Mouse (Mus musculus) midbrain, embryonic 13.5 days (tissue): ENCODE data around the gene Slc2a1. TPM values are rescaled to one million over a fixed set of nuclear protein-coding genes. Genes with fewer than 3 reads are reported as not detected.

Source experiments
- microRNA counts: library from miRNA; unstranded; fragments of <30 nt; microRNA quantifications from one replicate; lab custom pipeline; 2016
- microRNA-seq: library from miRNA; unstranded; fragments of <30 nt; microRNA quantifications from one replicate; pipeline ENCODE4, GENCODE M21; 2016
- polyA plus RNA-seq: library from polyadenylated mRNA; unstranded; fragments of >200 nt; fragmentation: Nextera tagmentation; extraction: Ambion mirVana; gene quantifications from 2 replicates; pipeline ENCODE4 v1.2.1, GENCODE M21; 2015

The Slc2a1 gene
- polyA plus RNA-seq, 1 experiment from 2014 or later = 104 TPM

MicroRNAs within 50 kb of the gene (microRNA counts, 519-probe panel; counts per million panel counts)
- 110 counts per million, percentile 56 among the panel's probes with 10 or more counts for microRNA mmu-miR-1957 (lab: Ali Mortazavi, UCI)

Small RNAs within 50 kb of the gene (microRNA-seq; reads per million reads assigned to microRNA genes)
- not detected for gene Mir1957a

Other genes starting within 250 kb of the Slc2a1 start
- gene Olfr1331, start 244.1 kb upstream of the Slc2a1 start, polyA plus RNA-seq = not detected in 2 replicates
- gene Olfr1330, start 220.1 kb upstream of the Slc2a1 start, polyA plus RNA-seq = not detected in 2 replicates
- gene Olfr1329, start 191.2 kb upstream of the Slc2a1 start, polyA plus RNA-seq = not detected in 2 replicates
- gene Olfr1328, start 170.1 kb upstream of the Slc2a1 start, polyA plus RNA-seq = not detected in 2 replicates
- not detected in 2 replicates for gene Lao1, start 147.1 kb upstream of the Slc2a1 start, polyA plus RNA-seq
- 9.9 and 10.3 TPM in 2 replicates for gene Zfp691, start 65.5 kb downstream of the Slc2a1 start, polyA plus RNA-seq
- gene Ermap, start 81.3 kb downstream of the Slc2a1 start, polyA plus RNA-seq = 1.5 and 1.7 TPM in 2 replicates
- gene Svbp, start 86.6 kb downstream of the Slc2a1 start, polyA plus RNA-seq = 227 and 237 TPM in 2 replicates
- gene Tmem269, start 109.5 kb downstream of the Slc2a1 start, polyA plus RNA-seq = 0.34 and 0.36 TPM in 2 replicates
- gene AU022252, start 124.0 kb downstream of the Slc2a1 start, polyA plus RNA-seq = 30.2 and 34.4 TPM in 2 replicates
- gene P3h1, start 124.2 kb downstream of the Slc2a1 start, polyA plus RNA-seq = 8.1 and 9.9 TPM in 2 replicates
- 0.55 and 1.3 TPM in 2 replicates for gene Cldn19, start 146.7 kb downstream of the Slc2a1 start, polyA plus RNA-seq
- gene Ybx1, start 185.9 kb downstream of the Slc2a1 start, polyA plus RNA-seq = 723 and 839 TPM in 2 replicates
- 77.2 and 78.3 TPM in 2 replicates for gene Ppih, start 211.8 kb downstream of the Slc2a1 start, polyA plus RNA-seq